Mouse (Mus musculus): Measurements from ENCODE around the gene Rps24.

Rps24 gene

DNA sequence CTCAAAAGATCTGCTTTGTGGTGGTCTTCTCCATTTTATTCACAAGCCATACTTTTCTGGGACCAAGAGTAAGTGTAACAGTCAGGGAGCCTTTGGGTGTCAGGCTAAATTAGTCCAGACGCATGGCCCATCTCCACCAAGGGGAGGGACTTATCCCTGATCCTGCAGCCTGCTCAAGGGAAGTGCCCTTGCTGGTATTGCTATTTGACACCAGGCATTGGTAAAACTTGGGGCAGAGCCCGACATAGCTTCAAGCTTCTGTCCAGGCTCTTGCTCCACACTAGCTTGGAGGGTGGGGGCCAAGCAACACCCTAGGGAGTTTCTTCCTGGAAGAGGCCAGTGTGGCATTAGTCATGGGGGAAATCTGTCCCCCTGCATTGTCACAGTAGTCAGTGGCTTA lies 23.8 kb downstream of the Rps24 start:
- DNase-seq (ENCODE audit: low spot score in 2 of 2), result no peak

DNA sequence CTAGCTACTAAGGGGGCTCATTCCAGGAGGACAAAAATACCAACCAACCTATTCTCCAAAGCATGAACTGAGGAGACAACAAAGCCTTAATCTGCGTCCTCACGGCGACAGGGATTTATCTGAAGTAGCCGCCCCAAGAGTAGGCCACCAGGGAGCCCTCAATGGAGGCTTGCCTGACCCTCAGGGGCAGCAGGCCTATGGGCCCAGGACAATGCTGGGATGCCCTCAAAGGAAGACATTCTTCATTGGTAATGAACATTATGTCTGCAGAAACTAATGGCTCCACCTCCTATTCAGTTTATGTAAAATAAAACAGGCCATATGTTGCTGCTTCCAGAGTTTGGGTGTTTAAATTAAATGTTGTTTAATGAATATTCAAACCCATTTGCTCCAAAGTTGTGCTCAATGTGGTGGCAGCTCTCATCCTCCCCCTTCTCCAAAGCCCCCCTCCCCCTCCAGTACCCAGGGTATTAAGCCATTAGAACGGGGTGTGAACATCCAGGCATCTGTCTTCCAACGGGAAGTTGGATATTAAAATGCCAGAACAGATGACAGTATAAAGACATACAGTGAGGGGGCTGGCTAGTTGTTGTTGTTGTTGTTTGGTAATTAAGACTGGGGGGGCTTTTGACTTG lies 25.7 kb downstream of the Rps24 start:
- no peak for DNase-seq (ENCODE audit: low spot score in 2 of 2)

DNA sequence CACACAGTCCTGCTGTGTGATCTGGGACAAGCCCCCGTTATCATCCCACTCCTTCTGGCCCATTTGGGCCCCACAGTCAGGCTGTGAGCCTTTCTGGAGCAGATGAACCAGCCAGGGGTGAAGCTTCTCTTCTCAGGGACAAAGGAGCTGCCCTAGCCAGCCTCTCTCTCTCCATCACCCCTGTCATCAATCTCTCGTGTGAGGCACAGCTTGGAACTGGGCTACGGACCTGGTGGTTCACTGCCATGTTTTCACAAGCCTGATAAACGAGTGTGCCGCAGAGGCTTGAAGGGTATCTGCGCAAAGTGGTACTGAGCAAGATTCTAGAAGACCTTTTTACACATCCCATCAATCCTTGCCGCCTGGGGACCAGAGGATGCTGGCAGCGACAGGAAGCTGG lies 34.7 kb downstream of the Rps24 start:
- no peak for DNase-seq (ENCODE audit: low spot score in 2 of 2)

DNA sequence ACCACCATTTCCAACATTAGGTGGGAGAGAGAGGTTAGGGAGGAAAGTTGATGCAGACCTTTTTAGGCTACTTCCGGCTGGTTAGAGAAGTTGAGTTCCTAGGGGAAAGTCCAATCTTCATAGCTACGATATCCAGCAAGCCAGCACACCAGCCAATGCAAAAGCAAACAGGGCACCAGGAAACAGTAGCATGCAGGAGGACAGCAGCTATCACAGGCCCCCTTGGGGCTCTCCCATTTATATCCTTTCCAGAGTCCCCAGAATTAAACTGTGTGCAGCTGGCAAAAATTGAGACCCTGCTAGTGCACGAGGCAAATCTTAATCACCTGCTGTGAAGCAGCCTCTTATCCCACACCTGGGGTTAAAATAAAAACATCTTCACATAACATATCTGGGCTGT lies 38.2 kb downstream of the Rps24 start:
- no peak for DNase-seq (ENCODE audit: low spot score in 2 of 2)

DNA sequence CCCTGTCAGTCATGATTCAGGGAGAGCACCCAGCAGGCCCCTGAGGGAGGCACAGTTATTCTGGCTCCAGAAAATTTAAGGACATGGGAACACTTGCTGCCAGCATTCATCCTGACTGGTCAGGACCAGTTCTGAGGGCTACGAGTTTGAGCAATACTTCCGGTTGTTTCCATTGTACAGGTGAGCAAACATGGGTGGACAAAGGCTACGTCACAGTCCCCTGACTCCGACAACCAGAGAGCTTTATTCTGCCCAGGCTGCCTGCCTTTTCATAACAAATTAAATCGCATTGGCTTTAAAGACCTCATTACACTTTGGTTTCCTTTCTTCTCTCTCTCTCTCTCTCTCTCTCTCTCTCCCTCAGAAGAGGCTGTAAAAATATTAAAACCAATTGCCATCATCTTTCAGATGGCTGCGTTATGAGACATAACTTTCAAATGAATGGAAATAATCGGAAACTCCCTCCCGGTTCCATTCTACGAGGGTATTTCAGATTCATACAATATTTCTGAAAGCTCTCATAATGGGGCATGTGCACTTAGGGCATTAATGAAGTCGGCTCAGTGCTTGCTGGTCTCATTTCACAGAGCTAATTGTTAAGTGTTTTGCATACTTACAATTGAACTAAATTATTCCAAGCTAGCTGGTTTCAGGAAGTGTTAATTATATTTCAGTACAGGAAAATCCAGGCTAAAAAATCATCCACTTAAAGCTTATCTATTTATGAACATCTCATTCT lies 38.9 kb downstream of the Rps24 start:
- no peak for DNase-seq (ENCODE audit: low spot score in 2 of 2)

GRCm38 (mm10) chr14:24526440-24526839 lies 39.5 kb downstream of the Rps24 start:
- no peak for DNase-seq (ENCODE audit: low spot score in 2 of 2)

- no peak for DNase-seq (ENCODE audit: low spot score in 2 of 2)
Observed at GRCm38 (mm10) chr14:24530228-24530627, 43.3 kb downstream of the Rps24 start.

DNA sequence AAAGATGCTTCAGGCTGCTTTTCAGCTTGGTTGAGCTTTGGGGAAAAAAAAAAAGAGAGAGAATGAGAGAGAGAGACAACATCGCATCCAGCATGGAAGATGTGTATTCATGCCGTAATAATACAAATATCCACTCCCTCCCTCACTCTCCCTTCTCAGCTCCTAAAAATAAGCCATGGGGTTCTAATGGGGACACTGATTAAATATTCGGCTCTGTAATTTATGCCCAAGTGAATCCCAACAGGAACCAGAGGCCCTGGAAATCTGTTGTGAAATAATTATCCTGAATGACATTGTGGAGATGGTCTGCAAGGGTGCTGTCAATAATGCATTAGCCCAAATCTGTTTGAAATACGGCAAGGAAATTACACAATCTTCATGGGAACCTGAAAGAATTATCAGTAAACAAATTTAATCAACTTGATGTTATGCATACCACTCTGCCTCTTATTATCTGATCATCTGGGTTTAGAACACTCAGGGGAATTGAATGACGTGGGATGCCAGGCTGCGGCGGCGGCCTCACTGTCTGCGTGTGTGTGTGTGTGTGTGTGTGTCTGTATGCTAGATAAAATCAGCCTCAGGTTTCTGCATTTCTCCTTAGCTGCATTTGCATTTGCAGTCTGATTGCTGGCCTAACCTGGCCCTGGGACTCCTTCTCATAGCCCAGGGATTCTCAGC lies 48.1 kb downstream of the Rps24 start:
- no peak for DNase-seq (ENCODE audit: low spot score in 2 of 2)

GRCm38 (mm10) chr14:24542901-24543300 lies 56.0 kb downstream of the Rps24 start:
- DNase-seq (ENCODE audit: low spot score in 2 of 2), result no peak

- DNase-seq (ENCODE audit: low spot score in 2 of 2), result no peak
Observed at GRCm38 (mm10) chr14:24544057-24544456, 57.1 kb downstream of the Rps24 start.

Measured in right cerebral cortex, postnatal 36 days (tissue).